Mouse (Mus musculus) liver, embryonic 15.5 days (tissue): ENCODE data around the gene Sufu. TPM values are rescaled to one million over a fixed set of nuclear protein-coding genes. Genes with fewer than 3 reads are reported as not detected.

Experiments used
- ATAC-seq: fragments of 200-750 bp; cut with Nextera tagmentation; 2 replicates; pipeline ENCODE4 v1.8.0; 2017; ENCODE audit warnings: moderate number of reproducible peaks, mild to moderate bottlenecking, moderate library complexity; ENCODE audit not compliant: insufficient read depth
- H3K27ac ChIP-seq: fragments of 300-500 bp; sonication (generic); replicated peaks from 2 replicates; pipeline ENCODE4 v1.5.1; 2015; ENCODE audit warnings: mild to moderate bottlenecking, inconsistent platforms
- H3K27me3 ChIP-seq: fragments of 300-500 bp; sonication (generic); 2 replicates; pipeline ENCODE4 v1.6.1; 2015; ENCODE audit warnings: mild to moderate bottlenecking, inconsistent platforms
- H3K36me3 ChIP-seq: fragments of 300-500 bp; sonication (generic); replicated peaks from 2 replicates; pipeline ENCODE4 v1.6.1; 2015; ENCODE audit warnings: moderate library complexity, mild to moderate bottlenecking, inconsistent platforms
- H3K4me1 ChIP-seq: fragments of 300-500 bp; sonication (generic); replicated peaks from 2 replicates; pipeline ENCODE4 v1.6.1; 2015; ENCODE audit warnings: inconsistent platforms
- H3K4me2 ChIP-seq: fragments of 300-500 bp; sonication (generic); 2 replicates; pipeline ENCODE4 v1.6.1; 2015; ENCODE audit warnings: moderate library complexity, mild to moderate bottlenecking, inconsistent platforms
- H3K4me3 ChIP-seq: fragments of 300-500 bp; sonication (generic); replicated peaks from 2 replicates; pipeline ENCODE4 v1.5.1; 2015; ENCODE audit warnings: mild to moderate bottlenecking, inconsistent platforms
- H3K9ac ChIP-seq: fragments of 300-500 bp; sonication (generic); 2 replicates; pipeline ENCODE4 v1.6.1; 2015; ENCODE audit warnings: moderate library complexity, mild to moderate bottlenecking, inconsistent platforms
- H3K9me3 ChIP-seq: fragments of 300-500 bp; sonication (generic); replicated peaks from 2 replicates; pipeline ENCODE4 v1.6.1; 2016; ENCODE audit warnings: inconsistent platforms
- WGBS: fragments of 180-500 bp; shearing (Covaris S2); methylation state at CpG from one replicate; pipeline ENCODE4 v1.1.7; 2015; ENCODE audit warnings: mixed read lengths; ENCODE audit not compliant: insufficient replicate concordance; 5-methylcytosine and 5-hydroxymethylcytosine counted together
- polyA plus RNA-seq: library from polyadenylated mRNA; unstranded; fragments of >200 nt; fragmentation: Nextera tagmentation; extraction: Ambion mirVana; gene quantifications from 2 replicates; pipeline ENCODE4 v1.2.1, GENCODE M21; 2015

Sufu gene
- polyA plus RNA-seq, 1 experiment from 2014 or later = 5.4 TPM

DNA sequence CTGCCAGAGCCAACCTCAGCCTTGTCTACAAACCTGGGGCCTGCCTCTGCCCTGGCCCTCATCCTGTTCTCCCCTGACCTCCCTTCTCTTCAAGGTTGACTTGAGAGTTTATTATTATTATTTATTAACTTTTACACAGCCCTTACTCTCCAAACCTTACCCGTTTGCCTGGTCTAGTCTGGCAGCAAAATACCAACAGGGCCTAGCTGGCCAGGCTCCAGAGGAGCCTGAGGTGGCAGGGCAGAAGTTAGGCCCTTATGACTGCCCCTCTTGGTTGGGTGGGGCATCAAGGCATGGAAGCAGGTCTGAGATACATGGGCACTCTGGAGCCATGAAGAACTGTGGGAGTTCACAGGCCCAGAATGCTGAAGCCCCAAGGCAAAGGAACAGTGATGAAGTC, 111.1 kb downstream of the Sufu start:
- peak overlapping the region; percentile 10; the same call in 1 of the 2 replicates for H3K9ac ChIP-seq
- no peak for ATAC-seq
- no peaks in the 10 kb centered on the region for H3K27me3 ChIP-seq
- WGBS = 62% methylated on average over 1 of the region's 1 CpGs
- H3K9me3 ChIP-seq = no peaks in the 10 kb centered on the region
- H3K4me1 ChIP-seq = peaks cover 91% of the 10 kb centered on the region
- H3K4me3 ChIP-seq = no peak overlapping the region
- no peak overlapping the region for H3K4me2 ChIP-seq
- H3K36me3 ChIP-seq = peaks cover 74% of the 10 kb centered on the region
- peak overlapping the region; percentile 43; the same call in 1 of the 2 replicates for H3K27ac ChIP-seq

DNA sequence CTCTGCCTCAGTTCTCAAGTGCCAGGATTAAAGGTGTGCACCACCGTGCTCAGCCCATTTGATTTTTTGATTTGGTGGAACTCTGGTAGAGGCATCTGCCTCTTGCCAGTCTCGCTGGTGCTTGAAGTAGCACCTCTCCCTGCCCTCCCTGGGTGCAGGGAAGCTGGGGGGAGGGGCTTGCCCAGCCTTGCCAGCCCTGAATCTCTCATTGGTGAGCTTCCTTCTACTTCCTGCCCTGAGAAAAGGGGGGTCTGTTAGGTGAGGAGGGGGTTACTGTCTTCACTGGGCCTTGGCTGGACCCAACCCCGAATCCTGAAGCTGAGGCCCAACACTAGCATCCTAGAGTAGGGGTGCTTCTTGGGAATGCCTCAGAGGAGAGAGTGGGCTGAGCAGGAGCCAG, 112.0 kb downstream of the Sufu start:
- H3K9me3 ChIP-seq = no peaks in the 10 kb centered on the region
- 0 out of 2 replicates have a peak overlapping the region, but pooled peaks have one; percentile 5 for H3K4me2 ChIP-seq
- no peak overlapping the region for H3K4me3 ChIP-seq
- no peaks in the 10 kb centered on the region for H3K27me3 ChIP-seq
- peaks cover 82% of the 10 kb centered on the region for H3K4me1 ChIP-seq
- 0 out of 2 replicates have a peak overlapping the region, but pooled peaks have one; percentile 13 for H3K9ac ChIP-seq
- no peak for ATAC-seq
- H3K27ac ChIP-seq = peak overlapping the region; percentile 42; the same call in 1 of the 2 replicates
- peaks cover 83% of the 10 kb centered on the region for H3K36me3 ChIP-seq
- 78% methylated on average over 3 of the region's 3 CpGs for WGBS

DNA sequence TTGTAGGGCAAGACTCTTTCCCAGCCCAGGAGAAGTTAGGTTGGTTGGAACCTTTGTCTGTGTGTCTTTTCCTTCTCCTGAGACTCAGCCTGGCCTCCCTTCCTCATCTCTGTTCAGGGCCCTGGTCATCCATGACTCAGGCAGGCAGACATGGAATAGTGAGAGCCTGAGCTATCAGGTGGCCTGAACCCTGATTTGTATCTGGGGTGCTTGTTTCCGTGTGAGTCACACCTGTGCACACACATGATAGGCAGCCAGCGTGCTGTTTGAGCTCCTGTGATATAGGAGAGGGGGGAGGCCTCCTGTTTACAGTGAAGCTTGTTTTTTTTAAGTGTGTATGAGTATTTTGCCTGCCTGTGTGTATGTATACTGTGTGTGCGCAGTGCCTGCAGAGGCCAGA, 112.5 kb downstream of the Sufu start:
- Histone ChIP-seq H3K4me2 (no peak overlapping the region), H3K4me3 (no peak overlapping the region), H3K27ac (peak overlapping the region; percentile 42; the same call in 1 of the 2 replicates), H3K4me1 (peaks cover 77% of the 10 kb centered on the region), H3K27me3 (no peaks in the 10 kb centered on the region), H3K36me3 (peaks cover 88% of the 10 kb centered on the region), H3K9ac (0 out of 2 replicates have a peak overlapping the region, but pooled peaks have one; percentile 13), H3K9me3 (no peaks in the 10 kb centered on the region)
- 52% methylated on average over 3 of the region's 3 CpGs for WGBS
- no peak for ATAC-seq

DNA sequence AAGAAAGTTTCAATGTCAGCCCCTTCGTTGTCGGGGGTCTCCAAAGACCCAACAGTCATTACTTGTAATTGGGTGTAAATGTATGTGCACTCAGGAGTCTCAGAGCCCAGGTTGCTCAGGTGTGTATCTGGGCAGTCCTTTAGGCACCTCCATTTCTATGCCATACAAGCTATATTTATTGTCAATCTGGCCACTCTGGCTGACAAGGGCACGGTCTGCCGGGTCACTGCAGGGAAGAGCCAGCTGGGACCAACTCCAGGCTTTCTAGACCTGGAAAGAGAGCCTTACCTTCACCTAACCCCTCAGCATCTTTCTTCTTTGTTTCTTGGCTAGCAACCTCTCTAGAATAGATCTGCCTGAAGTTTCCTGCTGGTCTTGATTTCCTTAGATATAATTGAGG, 113.0 kb downstream of the Sufu start:
- Histone ChIP-seq H3K4me1 (peaks cover 72% of the 10 kb centered on the region), H3K9me3 (no peaks in the 10 kb centered on the region), H3K27ac (peak overlapping the region; percentile 42; the same call in 1 of the 2 replicates), H3K9ac (no peak overlapping the region), H3K36me3 (peaks cover 92% of the 10 kb centered on the region), H3K4me3 (no peak overlapping the region), H3K4me2 (no peak overlapping the region), H3K27me3 (no peaks in the 10 kb centered on the region)
- WGBS = 70% methylated on average over 4 of the region's 4 CpGs
- ATAC-seq = no peak

DNA sequence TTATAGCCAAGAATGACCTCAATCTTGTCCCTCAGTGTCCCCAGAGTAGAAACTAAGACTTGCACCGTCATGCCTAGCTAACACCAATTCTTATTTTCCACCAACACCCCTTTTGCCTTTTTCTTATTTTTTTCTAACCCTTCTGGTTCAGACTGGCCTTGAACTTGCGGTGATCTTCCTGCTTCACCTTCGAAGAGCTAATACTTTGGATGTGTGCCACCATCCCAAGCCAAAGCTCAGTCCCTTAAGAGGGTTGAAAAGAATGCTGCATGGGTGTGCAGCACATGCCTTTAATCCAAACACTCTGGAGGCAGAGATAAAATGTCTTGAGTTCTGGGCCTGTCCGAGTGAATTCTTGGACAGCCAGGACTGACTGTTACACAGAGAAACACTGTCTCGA, 113.7 kb downstream of the Sufu start:
- no peak for ATAC-seq
- Histone ChIP-seq H3K27me3 (no peaks in the 10 kb centered on the region), H3K9me3 (no peaks in the 10 kb centered on the region), H3K4me3 (no peak overlapping the region), H3K4me2 (no peak overlapping the region), H3K27ac (peak overlapping the region; percentile 42), H3K36me3 (peaks cover 92% of the 10 kb centered on the region), H3K9ac (no peak overlapping the region), H3K4me1 (peaks cover 65% of the 10 kb centered on the region)
- WGBS = 55% methylated on average over 5 of the region's 5 CpGs

DNA sequence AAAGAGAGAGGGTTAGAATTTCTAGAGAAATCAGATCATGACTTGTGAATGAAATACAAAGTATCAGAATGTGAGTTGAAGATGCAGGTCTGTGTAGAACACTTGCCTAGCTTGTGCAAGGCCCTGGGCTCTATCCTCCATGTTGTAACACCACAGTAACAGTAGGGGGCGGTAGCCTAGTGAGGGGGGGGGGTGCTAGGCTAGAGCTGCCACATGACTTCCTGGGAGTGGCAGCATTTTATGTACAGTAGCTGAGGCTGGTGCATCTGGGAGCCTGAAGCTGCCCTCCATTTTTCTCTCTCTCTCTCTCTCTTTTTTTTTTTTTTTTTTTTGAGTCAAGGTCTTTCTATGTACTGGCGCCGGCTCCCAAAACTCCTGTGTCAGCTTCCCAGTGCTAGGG, 114.1 kb downstream of the Sufu start:
- Histone ChIP-seq H3K36me3 (peaks cover 92% of the 10 kb centered on the region), H3K4me3 (no peak overlapping the region), H3K27me3 (no peaks in the 10 kb centered on the region), H3K9ac (no peak overlapping the region), H3K27ac (peak overlapping the region; percentile 42), H3K4me1 (peaks cover 65% of the 10 kb centered on the region), H3K4me2 (no peak overlapping the region), H3K9me3 (no peaks in the 10 kb centered on the region)
- WGBS = 42% methylated on average over 3 of the region's 3 CpGs
- ATAC-seq = no peak

DNA sequence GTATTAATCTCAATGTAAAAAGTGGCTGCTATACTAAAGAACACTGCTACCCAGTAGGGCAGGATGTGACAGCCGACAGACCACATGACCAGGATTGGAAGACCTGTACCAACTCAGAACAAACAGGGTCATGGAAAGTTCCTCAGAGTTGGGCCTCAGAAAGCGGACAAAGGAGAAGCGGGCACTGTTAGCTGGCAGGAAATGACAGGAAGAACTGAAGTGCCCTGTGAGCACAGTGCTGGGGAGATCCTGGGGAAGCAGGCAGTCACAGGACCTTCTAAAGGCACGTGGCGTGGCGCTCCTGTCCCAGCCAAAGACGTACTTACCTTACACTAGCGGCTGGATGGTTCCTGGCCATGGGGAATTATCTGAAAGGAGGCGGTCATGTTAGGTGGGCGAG, 114.6 kb downstream of the Sufu start:
- Histone ChIP-seq H3K4me1 (peaks cover 63% of the 10 kb centered on the region), H3K4me3 (no peak overlapping the region), H3K9me3 (no peaks in the 10 kb centered on the region), H3K27ac (peak overlapping the region; percentile 42), H3K4me2 (no peak overlapping the region), H3K27me3 (no peaks in the 10 kb centered on the region), H3K9ac (no peak overlapping the region), H3K36me3 (peaks cover 92% of the 10 kb centered on the region)
- ATAC-seq = no peak
- 76% methylated on average over 10 of the region's 10 CpGs for WGBS

DNA sequence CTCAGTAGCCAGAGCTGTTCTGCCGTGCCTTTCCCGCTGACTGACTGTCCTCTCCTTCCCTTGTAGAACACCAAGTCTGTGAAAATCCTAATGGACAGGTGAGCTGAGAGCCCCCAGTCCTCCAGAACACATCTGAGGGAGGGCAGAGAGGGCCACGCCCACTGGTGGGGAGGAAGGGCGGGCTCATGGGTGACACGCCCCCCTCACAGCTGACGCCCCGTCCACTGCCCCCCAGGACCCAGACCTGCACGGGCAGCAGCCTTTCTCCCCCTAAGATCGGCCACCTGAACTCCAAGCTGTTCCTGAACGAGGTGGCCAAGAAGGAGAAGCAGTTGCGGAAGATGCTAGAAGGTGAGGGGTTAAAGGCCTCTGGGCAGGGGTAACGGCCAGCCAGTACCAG, 117.7 kb downstream of the Sufu start:
- Histone ChIP-seq H3K9ac (no peak overlapping the region), H3K27ac (no peak overlapping the region), H3K9me3 (no peaks in the 10 kb centered on the region), H3K4me2 (no peak overlapping the region), H3K36me3 (peaks cover 67% of the 10 kb centered on the region), H3K4me3 (no peak overlapping the region), H3K27me3 (no peaks in the 10 kb centered on the region), H3K4me1 (peaks cover 54% of the 10 kb centered on the region)
- no peak for ATAC-seq
- WGBS = 76% methylated on average over 12 of the region's 12 CpGs

DNA sequence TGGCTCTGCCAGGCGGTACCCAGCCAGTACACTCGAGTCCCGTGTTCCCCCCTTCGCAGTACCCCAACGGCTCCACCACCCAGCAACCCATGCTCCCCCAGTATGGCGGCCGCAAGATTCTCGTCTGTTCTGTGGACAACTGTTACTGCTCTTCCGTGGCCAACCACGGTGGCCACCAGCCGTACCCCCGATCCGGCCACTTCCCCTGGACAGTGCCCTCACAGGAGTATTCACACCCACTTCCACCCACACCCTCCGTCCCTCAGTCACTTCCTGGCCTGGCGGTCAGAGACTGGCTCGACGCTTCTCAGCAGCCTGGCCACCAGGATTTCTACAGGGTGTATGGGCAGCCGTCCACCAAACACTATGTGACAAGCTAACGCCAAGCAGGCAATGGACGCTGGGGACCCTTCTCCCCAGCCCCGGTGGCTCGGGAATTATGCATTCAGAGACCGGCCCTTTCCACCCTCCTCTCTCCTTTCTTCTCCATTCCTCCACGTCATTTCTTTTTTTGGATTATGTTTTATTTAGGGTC, 118.7 kb downstream of the Sufu start:
- Histone ChIP-seq H3K27ac (no peak overlapping the region), H3K9me3 (no peaks in the 10 kb centered on the region), H3K27me3 (no peaks in the 10 kb centered on the region), H3K36me3 (peaks cover 59% of the 10 kb centered on the region), H3K9ac (no peak overlapping the region), H3K4me3 (no peak overlapping the region), H3K4me2 (no peak overlapping the region), H3K4me1 (peaks cover 45% of the 10 kb centered on the region)
- no peak for ATAC-seq
- 85% methylated on average over 24 of the region's 24 CpGs for WGBS

DNA sequence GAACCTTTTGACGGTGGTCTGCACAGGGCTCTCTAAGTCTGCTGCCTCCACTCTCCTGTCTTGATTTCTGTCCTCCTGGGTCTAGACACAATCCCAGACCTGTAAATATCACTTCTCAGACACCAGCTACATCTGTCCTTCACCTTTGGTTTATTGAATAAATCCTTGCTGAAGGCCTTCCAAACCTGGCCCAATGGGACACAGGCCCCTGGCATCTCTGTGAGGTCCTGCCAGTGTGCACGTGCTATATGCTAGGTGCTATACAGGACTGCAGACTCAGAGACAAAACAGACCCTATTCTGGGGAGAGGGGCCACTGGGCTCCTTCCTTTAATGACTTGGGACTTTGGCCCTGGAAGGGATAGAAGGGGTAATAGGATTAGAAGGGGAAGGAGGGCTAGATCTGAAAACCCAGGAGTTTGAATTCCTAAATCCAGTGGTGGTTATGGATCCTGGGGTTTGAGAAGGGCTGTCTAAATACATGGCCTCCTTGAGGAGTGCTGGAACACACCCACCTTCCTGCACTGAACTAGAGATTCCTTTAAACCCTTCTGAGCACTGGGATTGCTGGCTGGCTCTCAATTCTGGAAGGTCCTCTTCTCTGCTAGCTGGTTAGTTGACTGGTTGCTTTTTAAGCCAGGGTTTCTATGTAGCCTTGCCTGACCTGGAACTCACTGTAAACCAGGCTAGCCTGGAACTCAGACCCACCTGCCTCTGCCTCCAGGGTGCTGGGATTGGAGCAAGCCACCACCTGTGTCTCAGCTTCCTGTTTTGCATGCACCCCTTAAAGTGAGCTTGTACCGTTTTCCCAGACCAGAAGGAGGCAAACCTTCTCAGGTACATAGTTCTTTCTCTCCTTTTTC, 120.2 kb downstream of the Sufu start:
- H3K4me1 ChIP-seq = peaks cover 34% of the 10 kb centered on the region
- H3K4me2 ChIP-seq = no peak overlapping the region
- H3K9ac ChIP-seq = no peak overlapping the region
- no peaks in the 10 kb centered on the region for H3K9me3 ChIP-seq
- peaks cover 48% of the 10 kb centered on the region for H3K36me3 ChIP-seq
- no peak for ATAC-seq
- 0 out of 2 replicates have a peak overlapping the region, but pooled peaks have one; percentile 10 for H3K27ac ChIP-seq
- no peaks in the 10 kb centered on the region for H3K27me3 ChIP-seq
- H3K4me3 ChIP-seq = no peak overlapping the region
- 61% methylated on average over 3 of the region's 3 CpGs for WGBS

DNA sequence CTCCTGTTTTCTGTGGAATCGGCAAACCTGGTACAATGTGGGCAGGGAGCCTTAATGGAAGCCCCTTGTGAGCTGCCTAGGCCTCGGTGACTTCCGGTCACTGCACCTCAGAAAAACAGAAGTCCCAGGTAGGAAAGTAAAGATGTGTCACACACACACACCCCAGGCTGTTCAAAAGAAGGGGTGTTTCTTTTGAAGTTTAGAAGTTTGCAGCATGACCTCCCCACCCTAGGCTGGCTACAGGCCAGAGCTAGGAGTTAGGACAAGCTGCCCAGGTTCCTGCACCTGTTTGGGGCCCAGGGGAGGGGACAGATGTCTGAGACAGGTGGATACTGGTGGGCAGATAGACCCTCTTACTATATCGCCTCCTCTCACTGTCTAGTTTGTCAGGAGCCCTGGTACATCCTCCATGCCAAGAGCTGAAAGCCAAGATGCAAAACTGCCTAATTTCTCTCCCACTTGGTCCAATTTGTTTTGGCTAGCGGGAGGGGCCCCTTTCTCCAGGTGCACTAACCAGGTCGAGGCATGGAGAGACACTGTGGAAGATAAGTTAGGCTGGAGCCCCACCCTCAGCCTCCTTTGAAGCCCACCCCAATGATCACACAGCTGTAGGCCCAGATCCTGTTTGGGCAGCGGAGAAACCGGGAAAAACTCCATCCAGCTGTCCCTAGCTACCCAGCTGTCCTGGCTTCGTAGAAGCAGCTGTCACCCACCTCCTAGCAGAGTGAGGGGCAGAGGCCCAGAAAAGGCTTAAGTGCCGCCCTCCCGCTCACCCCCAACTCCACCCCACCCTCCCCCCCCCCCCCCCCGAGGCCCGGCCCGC, 121.0 kb downstream of the Sufu start:
- peak overlapping the region; percentile 52 for H3K4me2 ChIP-seq
- WGBS = 28% methylated on average over 12 of the region's 14 CpGs
- peaks cover 39% of the 10 kb centered on the region for H3K4me1 ChIP-seq
- H3K9me3 ChIP-seq = no peaks in the 10 kb centered on the region
- H3K27me3 ChIP-seq = peaks cover 4% of the 10 kb centered on the region; the same call in 1 of the 2 replicates
- no peak overlapping the region for H3K4me3 ChIP-seq
- no peak overlapping the region for H3K9ac ChIP-seq
- no peak overlapping the region for H3K27ac ChIP-seq
- no peak for ATAC-seq
- peaks cover 40% of the 10 kb centered on the region for H3K36me3 ChIP-seq
